Mouse (Mus musculus) brain, embryonic 14.5 days (tissue): ENCODE data around the gene Lhfpl2.

Experiments
- CTCF ChIP-seq: fragments of 200-500 bp; IDR thresholded peaks from 2 replicates; pipeline ENCODE4 v1.5.1; 2012; ENCODE audit warnings: inconsistent platforms, mild to moderate bottlenecking, moderate library complexity, borderline replicate concordance; ENCODE audit not compliant: insufficient read depth, insufficient read length; ENCODE audit errors: extremely low read depth
- POLR2A ChIP-seq: fragments of 200-500 bp; IDR thresholded peaks from 2 replicates; pipeline ENCODE4 v1.6.1; 2012; ENCODE audit warnings: mild to moderate bottlenecking, inconsistent platforms, borderline replicate concordance; ENCODE audit not compliant: poor library complexity, insufficient read depth, insufficient read length, severe bottlenecking; ENCODE audit errors: extremely low read depth

DNA sequence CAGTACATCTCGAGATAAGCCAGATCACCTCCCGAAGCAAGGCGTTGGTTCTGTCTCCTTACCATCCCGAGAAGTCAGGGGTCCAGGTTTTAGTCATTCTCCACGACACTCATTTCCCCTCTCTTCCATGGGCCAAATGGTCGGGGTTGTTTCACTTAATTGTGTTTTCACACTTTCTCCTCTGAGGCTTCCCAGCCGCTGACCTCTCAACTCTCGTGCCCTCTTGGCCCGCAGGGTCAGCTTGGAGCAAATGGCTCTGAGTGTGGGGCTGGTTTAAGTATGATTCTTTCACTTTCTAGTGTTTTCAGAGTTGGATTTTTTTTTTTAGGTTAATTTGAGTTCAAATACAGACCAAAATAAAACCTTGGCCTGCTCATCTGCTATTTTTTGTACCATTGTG is 31.7 kb downstream of the Lhfpl2 start:
- TF ChIP-seq POLR2A (no peak), CTCF (no peak)
